Mouse (Mus musculus): ENCODE data around the gene Ephx4. TPM values are rescaled to one million over a fixed set of nuclear protein-coding genes. Genes with fewer than 3 reads are reported as not detected.

Ephx4 gene
- polyA plus RNA-seq (2012; rRNA removed), result 2.4 and 2.8 TPM in 2 replicates
- 1.8 and 2.4 TPM in 2 replicates for polyA plus RNA-seq (2014; fragmentation: Nextera tagmentation; extraction: Ambion mirVana)

GRCm38 (mm10) chr5:107402436-107402835 is at the start of gene Ephx4:
TSS of gene Ephx4 (plus strand) at chr5:107402736.
- Histone ChIP-seq H3K27me3 (ENCODE audit: control insufficient read depth, insufficient read depth, low read length) (peaks cover 24% of the 10 kb centered on the region), H3K36me3 (ENCODE audit: control insufficient read depth, insufficient read depth, low read length) (no peaks in the 10 kb centered on the region), H3K9ac (ENCODE audit: low read depth, low read length, severe bottlenecking) (peak within 1 kb of the TSS; percentile 70), H3K27ac (replicated peaks; ENCODE audit: low read depth, low read length) (no peak within 1 kb of the TSS), H3K4me2 (replicated peaks; ENCODE audit: low read depth, low read length, severe bottlenecking) (peak within 1 kb of the TSS; percentile 99), H3K4me1 (ENCODE audit: control insufficient read depth, insufficient read depth, low read length) (no peaks in the 10 kb centered on the region), H3K9me3 (ENCODE audit: control insufficient read depth, low read length) (no peaks in the 10 kb centered on the region), H3K4me3 (replicated peaks; ENCODE audit: low read length) (peak within 1 kb of the TSS; percentile 61)
- no peak for DNase-seq (ENCODE audit: low spot score)
- WGBS, result 19% methylated on average over 5 of the region's 5 CpGs
- no peak for TF ChIP-seq POLR2A (IDR thresholded peaks at IDR 0.05; ENCODE audit: borderline replicate concordance, extremely low read depth, insufficient read depth, insufficient read length)
- ATAC-seq (ENCODE audit: low FRiP score, low read depth), result no peak

GRCm38 (mm10) chr5:107353981-107354380 is 48.6 kb upstream of the Ephx4 start:
- no peaks in the 10 kb centered on the region for H3K9me3 ChIP-seq (ENCODE audit: control insufficient read depth, low read length)
- no peak overlapping the region for H3K27ac ChIP-seq (replicated peaks; ENCODE audit: low read depth, low read length)
- no peaks in the 10 kb centered on the region for H3K36me3 ChIP-seq (ENCODE audit: control insufficient read depth, insufficient read depth, low read length)
- no peak for ATAC-seq (ENCODE audit: low FRiP score, low read depth)
- no peaks in the 10 kb centered on the region for H3K4me1 ChIP-seq (ENCODE audit: control insufficient read depth, insufficient read depth, low read length)
- no peak overlapping the region for H3K9ac ChIP-seq (ENCODE audit: low read depth, low read length, severe bottlenecking)
- no peaks in the 10 kb centered on the region for H3K27me3 ChIP-seq (ENCODE audit: control insufficient read depth, insufficient read depth, low read length)
- no peak overlapping the region for H3K4me2 ChIP-seq (replicated peaks; ENCODE audit: low read depth, low read length, severe bottlenecking)
- 41% methylated on average over 3 of the region's 3 CpGs for WGBS
- no peak for DNase-seq (ENCODE audit: low spot score)
- no peak overlapping the region for H3K4me3 ChIP-seq (replicated peaks; ENCODE audit: low read length)
- TF ChIP-seq POLR2A (IDR thresholded peaks at IDR 0.05; ENCODE audit: borderline replicate concordance, extremely low read depth, insufficient read depth, insufficient read length), result no peak

- Histone ChIP-seq H3K9me3 (ENCODE audit: control insufficient read depth, low read length) (no peaks in the 10 kb centered on the region), H3K36me3 (ENCODE audit: control insufficient read depth, insufficient read depth, low read length) (no peaks in the 10 kb centered on the region), H3K27me3 (ENCODE audit: control insufficient read depth, insufficient read depth, low read length) (no peaks in the 10 kb centered on the region), H3K9ac (ENCODE audit: low read depth, low read length, severe bottlenecking) (no peak overlapping the region), H3K4me3 (replicated peaks; ENCODE audit: low read length) (no peak overlapping the region), H3K27ac (replicated peaks; ENCODE audit: low read depth, low read length) (no peak overlapping the region), H3K4me2 (replicated peaks; ENCODE audit: low read depth, low read length, severe bottlenecking) (no peak overlapping the region), H3K4me1 (ENCODE audit: control insufficient read depth, insufficient read depth, low read length) (no peaks in the 10 kb centered on the region)
- no peak for TF ChIP-seq POLR2A (IDR thresholded peaks at IDR 0.05; ENCODE audit: borderline replicate concordance, extremely low read depth, insufficient read depth, insufficient read length)
- peak; percentile 32 for DNase-seq (ENCODE audit: low spot score)
- no peak for ATAC-seq (ENCODE audit: low FRiP score, low read depth)
- WGBS, result no CpG with 5 or more reads among the region's 1 CpGs
Measured at GRCm38 (mm10) chr5:107355801-107356200, 46.7 kb upstream of the Ephx4 start.

- Histone ChIP-seq H3K4me1 (ENCODE audit: control insufficient read depth, insufficient read depth, low read length) (0 out of 2 replicates have a peak, but pooled peaks cover 2% of the 10 kb centered on the region), H3K27ac (replicated peaks; ENCODE audit: low read depth, low read length) (no peak overlapping the region), H3K27me3 (ENCODE audit: control insufficient read depth, insufficient read depth, low read length) (no peaks in the 10 kb centered on the region), H3K9me3 (ENCODE audit: control insufficient read depth, low read length) (no peaks in the 10 kb centered on the region), H3K4me3 (replicated peaks; ENCODE audit: low read length) (no peak overlapping the region), H3K4me2 (replicated peaks; ENCODE audit: low read depth, low read length, severe bottlenecking) (no peak overlapping the region), H3K9ac (ENCODE audit: low read depth, low read length, severe bottlenecking) (no peak overlapping the region), H3K36me3 (ENCODE audit: control insufficient read depth, insufficient read depth, low read length) (no peaks in the 10 kb centered on the region)
- WGBS, result 86% methylated on average over 8 of the region's 8 CpGs
- TF ChIP-seq POLR2A (IDR thresholded peaks at IDR 0.05; ENCODE audit: borderline replicate concordance, extremely low read depth, insufficient read depth, insufficient read length), result no peak
- DNase-seq (ENCODE audit: low spot score), result no peak
- ATAC-seq (ENCODE audit: low FRiP score, low read depth), result no peak
Measured at GRCm38 (mm10) chr5:107357723-107358122, 44.8 kb upstream of the Ephx4 start.

- Histone ChIP-seq H3K4me2 (replicated peaks; ENCODE audit: low read depth, low read length, severe bottlenecking) (peak overlapping the region; percentile 56), H3K9me3 (ENCODE audit: control insufficient read depth, low read length) (no peaks in the 10 kb centered on the region), H3K4me3 (replicated peaks; ENCODE audit: low read length) (peak overlapping the region; percentile 57), H3K9ac (ENCODE audit: low read depth, low read length, severe bottlenecking) (peak overlapping the region; percentile 65), H3K4me1 (ENCODE audit: control insufficient read depth, insufficient read depth, low read length) (0 out of 2 replicates have a peak, but pooled peaks cover 2% of the 10 kb centered on the region), H3K27me3 (ENCODE audit: control insufficient read depth, insufficient read depth, low read length) (no peaks in the 10 kb centered on the region), H3K36me3 (ENCODE audit: control insufficient read depth, insufficient read depth, low read length) (no peaks in the 10 kb centered on the region), H3K27ac (replicated peaks; ENCODE audit: low read depth, low read length) (peak overlapping the region; percentile 68)
- peak; percentile 94 for ATAC-seq (ENCODE audit: low FRiP score, low read depth)
- DNase-seq (ENCODE audit: low spot score), result peak; percentile 89
- WGBS, result 0% methylated on average over 21 of the region's 40 CpGs
- TF ChIP-seq POLR2A (IDR thresholded peaks at IDR 0.05; ENCODE audit: borderline replicate concordance, extremely low read depth, insufficient read depth, insufficient read length), result no peak
Measured at GRCm38 (mm10) chr5:107359395-107360053, 43.0 kb upstream of the Ephx4 start.

Measured in limb, embryonic 14.5 days (tissue).